Mouse (Mus musculus) G1E-ER4 (cell line): ENCODE data around the gene Mllt1. TPM values are rescaled to one million over a fixed set of nuclear protein-coding genes. Genes with fewer than 3 reads are reported as not detected.

ENCODE experiments used
- GATA1 ChIP-seq: IDR thresholded peaks from one replicate; pipeline ENCODE4 v1.8.0; 2012; ENCODE audit warnings: low read length, inconsistent platforms
- polyA plus RNA-seq: library from polyadenylated mRNA; stranded (reverse); fragments of >175 nt; gene quantifications from 2 replicates; pipeline ENCODE4 v1.2.3, GENCODE M21; 2012

Gene Mllt1
- polyA plus RNA-seq, 1 experiment, result 76.7 TPM

DNA sequence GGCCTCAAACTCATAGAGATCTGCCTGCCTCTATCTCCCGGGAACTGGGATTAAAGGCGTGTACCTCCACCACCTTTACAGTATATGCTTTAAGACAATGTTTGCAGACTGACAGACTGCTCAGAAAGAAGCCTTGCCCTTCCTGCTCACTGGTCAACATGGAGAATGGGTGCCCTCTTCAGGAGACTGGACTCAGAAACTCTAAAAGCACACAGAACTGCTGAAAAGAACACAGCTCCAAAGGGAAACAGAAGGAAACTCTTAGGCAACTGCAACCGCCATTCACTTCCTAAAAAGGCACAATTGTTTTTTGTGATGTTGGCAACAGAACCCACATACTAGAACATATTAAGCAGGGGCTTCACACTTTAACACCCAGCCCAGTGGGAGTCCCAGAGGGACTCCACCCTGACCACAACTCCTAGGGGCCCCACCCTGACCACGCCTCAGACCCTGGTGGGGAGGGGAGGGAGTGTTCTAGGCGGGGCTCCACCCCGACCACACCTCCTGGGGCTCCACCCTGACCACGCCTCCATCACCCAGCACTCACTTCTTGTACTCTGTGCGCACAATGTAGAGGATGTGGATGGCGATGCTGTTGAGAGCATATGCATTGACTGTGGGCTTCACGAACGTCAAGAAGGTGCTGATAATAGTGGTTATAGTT lies 22.7 kb upstream of the Mllt1 start:
- no peak for TF ChIP-seq GATA1

DNA sequence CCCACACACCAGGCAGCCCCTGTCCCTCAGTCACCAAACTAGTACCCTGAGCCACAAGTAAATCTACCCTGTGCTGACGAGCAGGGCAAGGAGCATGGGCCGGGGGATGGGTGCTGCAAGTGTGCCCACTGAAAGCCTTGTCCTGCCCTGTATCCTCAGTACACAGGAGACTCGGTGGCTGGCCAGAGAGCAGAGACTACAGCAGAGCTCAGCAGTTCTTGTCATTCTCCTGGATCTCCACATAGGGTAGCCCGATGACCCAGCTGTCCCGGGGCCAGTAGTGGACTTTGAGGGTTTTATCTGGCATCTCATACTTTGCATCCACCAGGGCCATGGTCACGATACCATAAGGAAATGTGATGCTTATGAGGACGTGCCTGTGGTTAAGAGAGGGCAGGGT lies 19.7 kb upstream of the Mllt1 start:
- no peak for TF ChIP-seq GATA1

DNA sequence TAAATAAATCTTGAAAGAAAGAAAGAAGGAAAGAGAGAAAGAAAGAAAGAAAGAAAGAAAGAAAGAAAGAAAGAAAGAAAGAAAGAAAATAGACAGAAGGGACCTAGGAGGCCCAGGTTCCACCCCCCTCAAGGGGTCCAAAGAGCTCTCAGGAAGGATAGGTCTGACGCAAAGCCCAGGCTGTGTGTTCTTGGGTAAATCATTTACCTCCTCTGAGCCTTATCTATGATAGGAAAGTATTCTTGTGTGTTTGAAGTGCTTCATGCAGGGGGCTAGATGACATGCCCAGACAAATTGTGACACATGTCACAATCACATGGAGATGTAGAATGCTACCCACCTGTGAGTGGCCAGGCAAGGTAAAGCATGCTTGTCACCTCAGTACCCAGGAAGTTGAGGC lies 17.4 kb upstream of the Mllt1 start:
- TF ChIP-seq GATA1, result no peak

DNA sequence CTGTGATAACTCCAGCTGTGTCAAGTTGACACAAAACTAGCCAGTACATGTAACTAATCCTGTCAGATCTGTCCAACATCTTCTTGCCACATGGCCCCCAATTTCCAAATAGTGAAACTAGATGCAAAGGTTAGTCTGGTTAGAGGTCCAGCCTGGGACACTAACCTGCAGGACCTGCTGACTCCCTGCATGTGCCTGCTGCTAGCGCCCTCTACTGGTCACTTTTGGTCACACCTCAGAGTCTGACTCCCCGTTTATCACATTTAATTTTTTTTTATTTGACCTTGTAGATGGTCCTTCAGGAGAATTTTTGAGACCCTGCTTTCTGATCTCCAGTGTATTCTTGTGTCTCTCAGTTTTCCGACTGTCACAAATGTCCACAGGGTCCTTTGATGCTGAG lies 15.7 kb upstream of the Mllt1 start:
- no peak for TF ChIP-seq GATA1

DNA sequence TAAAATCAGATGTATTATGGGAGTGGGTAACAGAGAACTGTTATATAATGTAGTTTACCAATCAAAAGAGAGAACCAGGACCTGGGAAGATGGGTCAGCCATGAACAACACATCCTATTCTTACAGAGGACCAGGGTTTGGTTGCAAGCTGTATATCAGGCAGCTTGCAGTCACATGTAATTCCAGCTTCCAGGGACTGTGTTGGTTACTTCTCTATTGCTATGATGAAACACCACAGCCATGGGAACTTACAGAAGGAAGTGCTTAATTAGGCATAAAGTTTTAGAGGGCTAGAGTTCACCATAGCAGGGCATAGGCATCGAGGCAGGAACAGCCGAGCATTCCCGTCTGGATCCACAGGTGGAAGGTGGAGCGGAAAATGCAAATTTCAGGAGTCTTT lies 3.5 kb upstream of the Mllt1 start:
- no peak for TF ChIP-seq GATA1

DNA sequence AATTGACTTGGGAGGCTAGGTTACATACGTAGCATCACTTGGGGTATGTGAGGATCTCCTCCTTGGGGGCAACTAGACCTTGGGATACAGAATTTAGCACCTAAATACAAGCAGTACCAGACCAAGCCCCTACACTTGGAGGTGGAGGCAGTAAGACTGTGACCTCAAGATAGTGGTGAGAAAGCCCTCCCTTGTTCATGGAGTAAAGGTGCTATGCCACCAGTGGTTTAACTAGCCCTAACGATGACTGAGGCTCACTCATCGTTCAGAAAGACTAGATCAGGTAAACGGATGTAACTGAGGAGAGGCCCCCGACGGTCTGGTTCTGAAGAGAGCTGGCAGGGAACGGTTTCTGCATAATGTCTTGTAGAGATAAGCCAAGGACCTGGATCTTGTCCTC lies 1.5 kb upstream of the Mllt1 start:
- no peak for TF ChIP-seq GATA1

DNA sequence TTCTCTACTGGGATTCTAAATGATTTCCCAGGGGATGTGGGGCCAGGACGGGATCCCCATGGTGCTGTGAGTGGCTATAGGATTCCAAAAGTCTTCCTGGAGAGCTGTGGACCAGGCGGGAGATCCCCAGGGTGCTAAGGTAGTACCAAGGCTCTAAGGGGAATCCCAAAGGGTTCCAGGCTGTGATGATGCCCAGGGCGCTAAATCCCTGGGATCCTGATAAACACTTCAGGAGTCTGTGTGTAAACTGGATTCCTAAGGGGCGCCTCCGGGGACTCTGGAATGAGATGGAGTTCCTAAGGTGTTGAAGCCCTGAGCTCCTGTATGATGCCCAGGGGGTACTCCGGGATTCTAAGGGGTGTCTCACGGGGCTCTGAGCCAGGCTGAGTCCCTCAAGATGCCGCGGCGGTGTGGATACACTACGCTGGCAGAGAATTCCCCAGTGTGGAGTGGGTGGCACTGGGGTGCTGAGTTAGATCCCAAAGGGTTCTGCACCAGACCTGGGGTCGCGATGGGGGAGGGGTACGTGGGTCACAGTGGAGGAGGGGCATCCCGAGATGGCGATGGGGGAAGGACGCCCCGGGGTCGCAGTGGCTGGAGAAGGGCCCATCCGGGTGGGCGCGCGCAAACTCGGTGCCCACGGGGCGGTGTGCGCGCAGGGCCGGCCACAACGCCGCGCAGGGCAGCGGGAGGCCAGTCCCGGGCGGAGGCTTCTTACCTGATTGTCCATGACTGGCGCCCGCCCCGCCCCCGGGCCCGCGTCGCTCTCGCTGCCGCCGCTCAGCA lies 477 bp downstream of the Mllt1 start:
- TF ChIP-seq GATA1, result no peak

DNA sequence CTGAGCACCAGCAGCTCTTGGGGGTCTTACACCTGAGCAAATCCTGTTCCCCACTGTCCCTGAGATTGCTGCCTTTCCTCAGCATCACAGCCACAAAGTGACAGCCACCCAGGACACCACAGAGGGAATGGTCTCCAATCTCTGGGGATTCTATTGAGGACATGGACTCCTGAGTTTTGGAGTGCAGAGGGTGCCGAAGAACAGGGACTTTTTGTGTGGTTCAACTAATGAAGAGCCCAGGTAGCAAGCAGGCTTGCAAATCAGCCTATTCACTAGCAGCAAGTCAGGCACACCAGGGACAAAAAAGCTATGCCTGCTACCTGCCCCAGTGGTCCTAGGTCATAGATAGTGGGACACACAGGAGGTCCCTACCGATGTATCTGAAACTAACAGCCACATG lies 1.8 kb downstream of the Mllt1 start:
- no peak for TF ChIP-seq GATA1

DNA sequence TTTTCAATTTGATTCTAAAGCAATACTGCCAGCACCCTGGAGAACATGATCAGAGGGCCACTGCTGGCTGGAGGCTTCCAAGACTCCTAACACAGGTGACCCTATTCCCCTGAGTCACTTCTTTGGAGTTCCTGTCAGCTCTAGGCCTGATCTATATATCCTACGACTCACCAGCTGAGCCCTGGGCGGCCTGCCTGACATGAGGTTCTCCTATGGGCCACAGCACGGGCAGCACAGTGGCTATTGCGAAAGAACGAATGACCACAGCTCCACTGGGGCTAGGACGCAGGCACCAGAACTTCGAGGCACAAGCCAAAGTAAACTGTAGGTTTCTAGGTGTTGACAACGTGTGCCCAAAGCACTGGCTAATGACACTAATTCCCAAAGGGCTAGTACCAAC lies 5.2 kb downstream of the Mllt1 start:
- TF ChIP-seq GATA1, result no peak

DNA sequence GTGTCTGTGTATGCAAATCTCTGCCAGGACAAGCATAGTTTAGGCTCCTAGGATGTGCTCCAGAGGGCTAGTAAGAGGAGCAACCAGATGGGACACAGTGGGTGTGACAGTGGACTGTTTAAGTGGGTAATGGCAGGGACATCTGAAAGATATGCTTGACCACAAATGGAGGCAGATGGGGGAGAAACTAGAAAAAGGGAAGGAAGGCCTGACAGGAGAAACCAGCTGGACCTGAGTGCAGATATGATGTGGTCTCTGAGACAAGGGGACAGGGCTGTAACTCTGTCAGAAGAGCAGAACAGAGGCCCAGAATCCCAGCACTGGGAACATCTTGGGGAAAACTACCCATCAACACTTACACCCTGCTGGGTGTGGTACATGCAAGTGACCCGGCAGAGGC lies 5.7 kb downstream of the Mllt1 start:
- no peak for TF ChIP-seq GATA1

DNA sequence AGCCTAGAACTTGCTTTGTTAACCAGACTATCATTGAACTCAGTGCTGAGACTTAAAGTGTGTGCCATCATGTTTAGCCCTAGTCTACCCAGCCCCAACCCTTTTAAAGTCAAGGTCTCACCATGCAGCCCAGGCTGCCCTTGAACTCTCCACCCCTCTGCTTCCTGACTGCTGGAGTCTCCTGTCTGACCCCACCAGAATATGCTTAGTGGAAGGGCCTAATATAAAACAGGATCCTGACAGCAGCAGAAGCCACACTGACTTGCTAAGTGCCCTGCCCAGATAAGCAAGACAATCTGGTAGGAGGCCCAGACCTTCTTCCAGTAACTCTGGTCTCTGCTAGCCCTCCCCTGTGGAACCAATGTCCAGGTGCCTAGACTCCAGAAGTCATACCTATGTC lies 6.1 kb downstream of the Mllt1 start:
- TF ChIP-seq GATA1, result no peak

DNA sequence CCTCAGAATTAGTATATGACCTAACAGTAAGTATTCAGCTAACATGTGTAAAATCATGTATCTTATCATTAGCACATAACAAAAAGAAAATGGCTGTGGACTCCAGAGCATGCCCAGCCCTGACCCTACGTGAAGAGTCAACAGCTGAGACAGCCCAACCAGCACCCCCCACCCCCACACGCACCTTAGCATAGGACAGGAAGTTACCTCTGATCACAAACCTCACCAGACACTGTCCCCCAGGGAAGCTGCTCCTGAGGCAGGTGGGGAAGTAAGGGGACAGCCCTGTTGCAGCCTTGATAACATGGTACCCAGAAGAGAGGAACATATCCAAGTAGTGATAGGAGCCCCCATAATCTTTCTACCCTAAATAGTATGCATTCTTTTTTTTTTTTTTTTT lies 9.2 kb downstream of the Mllt1 start:
- no peak for TF ChIP-seq GATA1

DNA sequence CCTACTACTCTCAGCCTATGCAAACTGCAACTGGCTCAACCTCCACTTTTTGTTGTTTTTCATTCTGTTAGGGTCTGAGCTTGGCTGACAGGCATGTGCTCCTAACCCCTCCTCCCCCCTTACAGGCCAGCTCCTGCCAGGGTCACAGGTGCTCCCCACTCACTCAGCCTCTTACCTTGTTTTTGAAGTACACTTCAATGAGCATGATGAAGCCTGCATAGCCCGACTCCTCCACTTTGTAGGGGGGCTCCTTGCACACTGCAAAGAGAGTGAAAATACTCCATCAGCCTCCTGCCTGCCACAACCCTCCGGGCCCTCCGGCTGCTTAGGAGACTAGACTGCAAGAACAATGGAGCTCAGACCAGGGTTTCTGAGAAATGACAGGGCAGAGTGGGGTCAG lies 15.5 kb downstream of the Mllt1 start:
- TF ChIP-seq GATA1, result no peak

DNA sequence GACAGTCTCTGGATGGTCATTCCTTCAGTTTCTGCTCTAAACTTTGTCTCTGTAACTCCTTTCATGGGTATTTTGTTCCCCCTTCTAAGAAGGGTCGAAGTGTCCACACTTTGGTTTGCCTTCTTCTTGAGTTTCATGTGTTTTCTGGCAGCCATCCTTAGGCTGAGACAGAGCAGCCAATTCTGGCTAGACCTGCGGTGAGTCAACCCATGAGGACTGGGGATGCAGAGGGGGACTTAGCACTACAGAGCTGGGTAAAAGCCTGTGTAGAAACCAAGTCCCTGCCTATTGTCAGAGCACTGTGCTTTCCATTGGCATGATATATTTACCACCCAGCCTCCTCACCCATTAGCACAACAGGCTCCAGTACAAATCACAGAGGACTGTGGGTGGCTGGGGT lies 18.0 kb downstream of the Mllt1 start:
- TF ChIP-seq GATA1, result no peak

DNA sequence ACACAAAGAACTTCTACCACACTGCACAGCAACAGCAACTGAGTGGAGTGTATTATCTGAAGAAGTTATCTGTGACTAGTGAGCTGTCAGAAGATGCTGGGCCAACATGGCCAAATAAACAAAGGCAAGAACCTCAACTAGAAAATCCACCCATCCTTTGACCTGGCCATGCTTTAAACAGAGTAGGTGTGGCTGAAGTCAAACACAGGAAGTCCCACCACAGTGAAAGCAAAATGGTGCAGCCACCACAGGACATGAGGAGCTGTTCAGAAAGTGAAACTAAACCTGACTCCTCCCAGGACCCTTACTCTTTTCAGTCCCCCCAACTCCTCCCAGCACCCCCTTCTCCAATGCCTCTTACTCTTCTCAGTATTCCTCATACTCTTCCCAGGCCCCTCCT lies 21.8 kb downstream of the Mllt1 start:
- TF ChIP-seq GATA1, result no peak

DNA sequence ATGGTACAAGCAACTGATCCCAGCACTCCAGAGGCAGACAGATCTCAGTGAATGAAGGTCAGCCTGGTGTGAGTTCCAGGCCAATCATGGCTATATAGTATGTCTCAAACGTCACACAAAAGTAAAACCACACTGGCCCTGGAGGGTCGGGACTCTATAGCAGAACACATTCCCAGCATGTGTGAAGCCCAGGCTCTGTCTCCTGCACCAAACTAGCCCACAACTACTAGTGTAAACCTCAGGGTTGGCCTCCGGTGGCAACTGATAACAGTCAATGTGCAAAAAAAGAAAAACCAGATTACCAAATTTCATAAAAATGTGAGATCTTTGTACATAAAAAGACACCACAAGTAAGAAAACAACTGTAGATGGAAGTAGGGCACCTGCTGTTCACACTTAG lies 22.2 kb downstream of the Mllt1 start:
- no peak for TF ChIP-seq GATA1

DNA sequence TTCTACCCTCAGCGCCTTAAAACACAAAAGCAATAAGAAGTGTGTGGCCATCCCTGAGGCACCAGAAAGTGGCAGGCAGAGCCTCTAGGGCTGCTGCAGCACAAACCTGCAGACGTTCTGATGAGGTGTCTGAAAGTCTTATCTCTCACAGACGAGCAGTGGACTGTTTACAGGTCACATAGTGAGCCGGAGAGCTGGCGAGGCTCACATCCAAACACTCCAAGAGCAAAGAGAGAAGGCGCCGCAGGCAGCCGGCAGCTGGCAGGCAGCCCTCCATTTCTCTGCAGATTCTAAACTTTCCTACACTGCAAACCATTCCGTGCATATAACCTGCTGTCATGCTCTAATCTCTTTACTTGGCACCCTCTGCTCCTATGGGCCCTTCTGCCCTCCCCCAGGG lies 27.3 kb downstream of the Mllt1 start:
- no peak for TF ChIP-seq GATA1
